Mouse (Mus musculus) 3T3-L1 (cell line): ENCODE data around the gene Ptgdr2.
A peak's percentile ranks its signal among the peaks of the same experiment; 100 is the strongest.

Source experiments
- DNase-seq: peaks from one replicate; pipeline ENCODE4 v3.0.0-alpha.2; 2015; ENCODE audit warnings: low read depth, low spot score

Ptgdr2 gene

GRCm38 (mm10) chr19:10937110-10937563, at the start of gene Ptgdr2:
Gene Ptgdr2 (plus strand): TSS chr19:10937160.
- DNase-seq = no peak

- DNase-seq = no peak
These were observed 44.8 kb upstream of the Ptgdr2 start for GRCm38 (mm10) chr19:10892201-10892600.

DNA sequence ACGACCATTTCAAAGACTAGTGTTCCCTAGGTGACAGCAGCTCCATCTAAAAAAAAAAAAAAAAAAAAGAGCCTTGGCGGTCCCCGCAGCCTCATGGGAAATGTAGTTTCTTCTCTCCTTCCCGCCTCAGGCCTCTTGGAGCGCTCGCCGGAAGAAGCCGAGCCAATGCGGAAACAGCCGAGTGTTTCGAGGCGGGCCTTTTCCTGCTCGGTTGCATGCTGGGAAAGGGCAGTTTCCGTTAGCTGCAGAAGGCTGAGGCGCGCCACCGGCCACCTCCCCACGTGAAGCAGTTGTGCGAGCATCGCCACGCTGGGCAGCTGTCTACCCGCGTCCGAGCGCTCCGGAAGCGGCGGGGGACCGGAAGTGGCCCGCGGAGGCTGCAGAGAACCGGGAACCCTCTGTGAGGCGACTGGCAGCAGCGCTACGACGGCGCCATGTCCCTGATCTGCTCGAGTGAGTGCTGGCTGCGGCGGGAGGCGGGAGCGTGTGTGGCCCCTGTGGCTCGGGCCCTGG, 41.9 kb upstream of the Ptgdr2 start, which contains the start of gene Prpf19:
TSS of gene Prpf19 (plus strand) at position 216 of the 513 bp plus-strand sequence.
- DNase-seq = peak; percentile 99

- DNase-seq = peak; percentile 65
These were observed 41.3 kb upstream of the Ptgdr2 start for GRCm38 (mm10) chr19:10895708-10896107.

DNA sequence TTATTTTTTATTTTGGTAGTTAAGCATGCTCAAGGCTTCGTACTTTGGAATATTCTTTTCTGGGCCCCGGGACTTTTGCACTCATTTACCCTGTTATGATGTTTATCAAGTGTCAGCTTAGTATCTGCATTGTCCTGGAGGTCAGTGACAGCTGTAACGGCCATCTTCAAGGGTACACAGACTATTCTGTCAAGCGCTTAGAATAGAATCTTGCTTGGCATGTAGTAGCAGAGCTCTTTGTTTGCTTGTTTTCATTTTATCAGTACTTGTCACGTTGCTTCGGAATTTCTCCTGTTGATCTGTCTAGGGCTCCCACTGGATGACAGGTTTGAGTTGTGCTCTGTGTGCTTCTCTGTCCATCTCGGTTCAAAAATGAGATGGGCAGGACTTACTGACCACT, 40.1 kb upstream of the Ptgdr2 start:
- DNase-seq = no peak

DNA sequence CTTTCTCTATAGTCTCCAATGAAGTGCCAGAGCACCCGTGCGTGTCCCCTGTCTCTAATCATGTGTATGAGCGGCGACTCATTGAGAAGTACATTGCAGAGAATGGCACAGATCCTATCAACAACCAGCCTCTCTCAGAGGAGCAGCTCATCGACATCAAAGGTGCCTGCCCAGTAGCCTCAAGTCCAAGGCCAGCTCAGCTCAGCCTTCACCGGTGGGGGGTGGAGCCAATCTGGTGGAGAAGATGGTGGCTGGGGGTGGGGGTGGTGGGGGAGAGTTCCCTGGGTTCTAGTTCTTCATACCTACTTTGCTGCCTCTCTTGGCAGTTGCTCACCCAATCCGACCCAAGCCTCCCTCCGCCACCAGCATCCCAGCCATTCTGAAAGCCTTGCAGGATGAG, 39.5 kb upstream of the Ptgdr2 start:
- DNase-seq = no peak

GRCm38 (mm10) chr19:10900315-10900714, 36.6 kb upstream of the Ptgdr2 start:
- no peak for DNase-seq

- DNase-seq = no peak
These were observed 35.9 kb upstream of the Ptgdr2 start for GRCm38 (mm10) chr19:10901046-10901445.

GRCm38 (mm10) chr19:10904512-10904911, 32.4 kb upstream of the Ptgdr2 start:
- no peak for DNase-seq

- DNase-seq = no peak
These were observed 31.8 kb upstream of the Ptgdr2 start for GRCm38 (mm10) chr19:10904927-10905727.

GRCm38 (mm10) chr19:10905728-10906000, 31.3 kb upstream of the Ptgdr2 start:
- no peak for DNase-seq

DNA sequence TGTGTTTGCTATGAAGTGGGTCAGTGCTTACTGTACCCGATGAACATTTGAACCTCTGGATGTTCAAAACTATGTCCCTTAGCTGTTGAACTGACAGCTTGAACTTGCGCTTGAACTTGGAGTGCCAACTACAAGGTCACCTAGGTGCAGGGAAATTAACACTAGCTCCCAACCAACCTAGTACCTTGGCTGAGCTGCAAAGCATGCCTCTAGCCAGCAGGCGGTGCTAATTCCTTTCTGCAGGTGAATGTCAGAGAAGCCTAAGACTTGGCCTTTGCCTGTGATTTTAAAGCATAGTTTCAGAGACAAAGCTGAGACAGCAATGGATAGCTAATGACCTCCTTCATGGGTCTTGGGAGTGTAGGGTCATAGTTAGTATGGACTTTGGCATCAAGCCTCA, 29.1 kb upstream of the Ptgdr2 start:
- peak; percentile 79 for DNase-seq

DNA sequence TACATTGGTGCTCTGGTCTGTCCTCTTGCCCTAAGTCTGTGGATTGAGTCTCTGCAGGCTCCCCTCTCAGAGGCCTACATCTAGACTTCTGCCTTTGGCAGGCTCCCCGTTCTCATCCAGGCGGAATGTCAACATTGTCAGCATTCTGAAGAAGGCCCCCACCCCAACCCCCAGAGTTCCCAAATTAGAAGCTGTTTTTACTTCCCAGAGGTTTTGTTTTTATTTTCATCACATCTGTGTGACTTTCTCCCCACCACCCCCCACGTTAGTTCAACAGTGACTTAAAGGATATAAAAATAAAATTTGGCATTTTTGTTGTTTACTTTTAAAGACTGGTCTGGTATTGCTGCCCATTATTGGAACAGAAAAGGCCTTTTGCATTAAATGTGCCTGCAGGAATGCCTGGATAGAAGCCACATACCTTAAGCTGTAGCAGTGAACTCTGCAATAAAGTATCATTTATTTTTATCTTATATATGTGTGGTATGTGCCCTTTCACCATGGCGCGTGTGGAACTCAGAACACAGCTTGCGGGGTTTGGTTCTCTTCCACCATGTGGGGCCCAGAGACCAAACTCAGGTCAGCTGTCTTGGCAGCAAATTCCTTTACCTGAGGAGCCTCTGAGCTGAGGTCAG, 27.8 kb upstream of the Ptgdr2 start:
- DNase-seq = no peak

GRCm38 (mm10) chr19:10914291-10914690, 22.7 kb upstream of the Ptgdr2 start:
- DNase-seq = no peak

- DNase-seq = no peak
These were observed 22.1 kb upstream of the Ptgdr2 start for GRCm38 (mm10) chr19:10914870-10915269.

- no peak for DNase-seq
These were observed 20.5 kb upstream of the Ptgdr2 start for GRCm38 (mm10) chr19:10916506-10916905.

GRCm38 (mm10) chr19:10918321-10918991, 18.5 kb upstream of the Ptgdr2 start:
- no peak for DNase-seq

DNA sequence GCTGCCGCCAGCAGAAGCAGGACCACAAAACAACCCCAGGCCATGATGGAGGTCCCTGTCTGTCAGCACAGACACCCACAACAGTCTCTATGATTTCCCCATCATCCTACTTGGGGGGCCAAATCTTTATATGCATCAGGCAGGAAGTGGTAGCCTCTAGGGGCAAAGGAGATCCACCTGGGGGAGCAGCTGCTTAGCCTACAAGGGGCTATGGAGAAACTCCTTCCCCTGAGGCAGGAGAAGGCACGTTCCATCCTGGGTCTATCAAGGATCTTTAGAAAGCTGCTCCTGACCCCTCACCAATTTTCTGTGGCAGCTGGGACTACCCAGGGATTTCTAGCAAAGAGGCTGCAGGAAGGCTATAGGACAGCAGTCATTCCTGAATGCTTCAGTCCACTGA, 16.4 kb upstream of the Ptgdr2 start, which contains the start of gene Zp1:
TSS of gene Zp1 (minus strand) at position 101 of the 400 bp plus-strand sequence.
- DNase-seq = no peak

GRCm38 (mm10) chr19:10921058-10921457, 15.9 kb upstream of the Ptgdr2 start:
- DNase-seq = peak; percentile 52

DNA sequence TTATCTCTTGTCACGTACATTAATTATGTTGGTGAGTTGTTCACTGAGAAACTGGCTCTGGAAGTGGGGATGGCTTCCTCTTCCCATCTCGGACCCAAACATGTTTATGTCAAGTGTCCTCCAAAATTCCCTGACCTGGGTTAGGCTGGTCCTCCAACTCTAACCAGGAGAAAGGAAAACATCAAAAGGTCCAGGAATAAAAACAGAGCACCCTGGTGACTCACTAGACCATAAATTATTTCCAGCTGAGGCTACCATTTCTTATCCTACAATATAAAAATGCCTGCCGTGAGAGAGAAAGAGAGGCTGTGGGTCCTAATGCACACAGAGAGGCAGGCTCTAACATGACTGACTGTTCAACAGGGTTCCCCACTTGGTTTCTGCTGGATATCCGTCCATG, 12.7 kb upstream of the Ptgdr2 start:
- DNase-seq = peak; percentile 71

GRCm38 (mm10) chr19:10926123-10926621, 10.8 kb upstream of the Ptgdr2 start:
- DNase-seq = no peak

DNA sequence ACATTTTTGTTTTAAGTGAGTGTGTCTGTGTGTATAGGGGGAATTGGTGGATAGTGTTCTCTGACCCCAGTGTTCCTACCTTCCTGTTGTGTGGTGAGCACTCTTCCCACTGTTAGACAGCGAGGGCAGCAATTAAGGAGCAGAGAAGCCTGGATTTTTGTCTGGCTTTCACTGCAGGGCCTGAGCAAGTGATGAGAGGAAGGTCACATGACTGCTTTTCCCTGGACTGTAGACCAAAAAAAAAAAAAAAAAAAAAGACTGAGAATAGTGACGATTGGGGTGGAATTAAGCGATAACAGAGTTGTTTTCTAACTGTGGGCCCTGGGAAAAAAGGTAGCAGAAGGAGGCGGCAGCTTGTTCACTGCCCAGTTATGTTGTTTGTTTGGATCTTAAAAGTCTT, 10.3 kb upstream of the Ptgdr2 start:
- no peak for DNase-seq
